Mouse (Mus musculus): ENCODE data around the gene Apobr. TPM values are rescaled to one million over a fixed set of nuclear protein-coding genes. Genes with fewer than 3 reads are reported as not detected.

The Apobr gene
- total RNA-seq (2021) = 1 to 10 TPM in 1 of 2 experiments, under 1 TPM in 1; 0.28 to 1.1 TPM

GRCm38 (mm10) chr7:126584506-126584977 lies at the start of gene Apobr:
Apobr (plus strand) TSS chr7:126584942.
- DNase-seq (ENCODE audit: extremely low spot score in 1 of 2, low spot score in 1 of 2) = no peak

- DNase-seq (ENCODE audit: extremely low spot score in 1 of 2, low spot score in 1 of 2) = no peak
Observed at GRCm38 (mm10) chr7:126535766-126536165, 49.0 kb upstream of the Apobr start.

GRCm38 (mm10) chr7:126536466-126536865 lies 48.3 kb upstream of the Apobr start:
- no peak for DNase-seq (ENCODE audit: extremely low spot score in 1 of 2, low spot score in 1 of 2)

- DNase-seq (ENCODE audit: extremely low spot score in 1 of 2, low spot score in 1 of 2) = no peak
Observed at GRCm38 (mm10) chr7:126537820-126538585, 46.7 kb upstream of the Apobr start.

- no peak for DNase-seq (ENCODE audit: extremely low spot score in 1 of 2, low spot score in 1 of 2)
Observed at GRCm38 (mm10) chr7:126541661-126542060, 43.1 kb upstream of the Apobr start.

- DNase-seq (ENCODE audit: extremely low spot score in 1 of 2, low spot score in 1 of 2) = no peak
Observed at GRCm38 (mm10) chr7:126545631-126546030, 39.1 kb upstream of the Apobr start.

- DNase-seq (ENCODE audit: extremely low spot score in 1 of 2, low spot score in 1 of 2) = no peak
Observed at GRCm38 (mm10) chr7:126554796-126555195, 29.9 kb upstream of the Apobr start.

- DNase-seq (ENCODE audit: extremely low spot score in 1 of 2, low spot score in 1 of 2) = no peak
Observed at GRCm38 (mm10) chr7:126556635-126557034, 28.1 kb upstream of the Apobr start.

- DNase-seq (ENCODE audit: extremely low spot score in 1 of 2, low spot score in 1 of 2) = no peak
Observed at GRCm38 (mm10) chr7:126565693-126566092, 19.0 kb upstream of the Apobr start.

GRCm38 (mm10) chr7:126566094-126566765 lies 18.5 kb upstream of the Apobr start, which contains the start of gene Eif3c:
Eif3c (minus strand) TSS chr7:126566411.
- peak; percentile 66 to 73 for DNase-seq (ENCODE audit: extremely low spot score in 1 of 2, low spot score in 1 of 2)

- DNase-seq (ENCODE audit: extremely low spot score in 1 of 2, low spot score in 1 of 2) = peak in 1 of 2 experiments; percentile 54
Observed at GRCm38 (mm10) chr7:126576946-126577345, 7.8 kb upstream of the Apobr start.

GRCm38 (mm10) chr7:126579172-126579571 lies 5.6 kb upstream of the Apobr start:
- peak; percentile 25 to 65 for DNase-seq (ENCODE audit: extremely low spot score in 1 of 2, low spot score in 1 of 2)

GRCm38 (mm10) chr7:126581661-126582060 lies 3.1 kb upstream of the Apobr start:
- DNase-seq (ENCODE audit: extremely low spot score in 1 of 2, low spot score in 1 of 2) = no peak

GRCm38 (mm10) chr7:126582759-126583158 lies 2.0 kb upstream of the Apobr start:
- peak in 1 of 2 experiments; percentile 22 for DNase-seq (ENCODE audit: extremely low spot score in 1 of 2, low spot score in 1 of 2)

- peak; percentile 72 to 73 for DNase-seq (ENCODE audit: extremely low spot score in 1 of 2, low spot score in 1 of 2)
Observed at GRCm38 (mm10) chr7:126583251-126583709, 1.5 kb upstream of the Apobr start.

- no peak for DNase-seq (ENCODE audit: extremely low spot score in 1 of 2, low spot score in 1 of 2)
Observed at GRCm38 (mm10) chr7:126583761-126584160, 981 bp upstream of the Apobr start.

GRCm38 (mm10) chr7:126585717-126586116 lies 975 bp downstream of the Apobr start, which contains the start of gene Cln3:
Cln3 (minus strand) TSS chr7:126585817.
- no peak for DNase-seq (ENCODE audit: extremely low spot score in 1 of 2, low spot score in 1 of 2)

GRCm38 (mm10) chr7:126586839-126587238 lies 2.1 kb downstream of the Apobr start:
- DNase-seq (ENCODE audit: extremely low spot score in 1 of 2, low spot score in 1 of 2) = no peak

- peak; percentile 31 to 68 for DNase-seq (ENCODE audit: extremely low spot score in 1 of 2, low spot score in 1 of 2)
Observed at GRCm38 (mm10) chr7:126587779-126588178, 3.0 kb downstream of the Apobr start.

GRCm38 (mm10) chr7:126594862-126595561 lies 10.3 kb downstream of the Apobr start, which contains the start of gene Il27:
Il27 (minus strand) TSS chr7:126594941.
- no peak for DNase-seq (ENCODE audit: extremely low spot score in 1 of 2, low spot score in 1 of 2)

GRCm38 (mm10) chr7:126595890-126596289 lies 11.1 kb downstream of the Apobr start:
- no peak for DNase-seq (ENCODE audit: extremely low spot score in 1 of 2, low spot score in 1 of 2)
